Mouse (Mus musculus): ENCODE measurements around the gene Pdcd1.
"Not testable (repeated sequence)": the region's sequence is repeated elsewhere in the genome, so short reads cannot be mapped to it uniquely, and the experiment has no call there.

GRCm38 (mm10) chr1:93991068-93991467, 61.3 kb downstream of the Pdcd1 start:
- TF ChIP-seq CTCF (IDR thresholded peaks at IDR 0.05; ENCODE audit: extremely low read depth, insufficient read depth, insufficient read length, insufficient replicate concordance); POLR2A (IDR thresholded peaks at IDR 0.05; ENCODE audit: low read depth, low read length): not testable (repeated sequence)
